Mouse (Mus musculus): ENCODE results near the gene Arhgef5.

- TF ChIP-seq ZNF384 (IDR thresholded peaks at IDR 0.05; ENCODE audit: low read depth, low read length): no peak
- TF ChIP-seq MAFK (IDR thresholded peaks at IDR 0.05; ENCODE audit: insufficient read depth, low read depth, low read length): no peak
- no peak for TF ChIP-seq HCFC1 (IDR thresholded peaks at IDR 0.05; ENCODE audit: borderline replicate concordance, insufficient read depth, low read length)
- no peak for TF ChIP-seq CHD2 (IDR thresholded peaks at IDR 0.05; ENCODE audit: low read depth, low read length)
Measured at GRCm38 (mm10) chr6:43335619-43336234, 70.3 kb downstream of the Arhgef5 start.
